Mouse (Mus musculus) left cerebral cortex, adult 11 months (tissue): ENCODE data around the gene Thap3.

Experiments
- DNase-seq: peaks from one replicate; pipeline ENCODE4 v3.0.0; 2022; ENCODE audit warnings: low spot score

The Thap3 gene

DNA sequence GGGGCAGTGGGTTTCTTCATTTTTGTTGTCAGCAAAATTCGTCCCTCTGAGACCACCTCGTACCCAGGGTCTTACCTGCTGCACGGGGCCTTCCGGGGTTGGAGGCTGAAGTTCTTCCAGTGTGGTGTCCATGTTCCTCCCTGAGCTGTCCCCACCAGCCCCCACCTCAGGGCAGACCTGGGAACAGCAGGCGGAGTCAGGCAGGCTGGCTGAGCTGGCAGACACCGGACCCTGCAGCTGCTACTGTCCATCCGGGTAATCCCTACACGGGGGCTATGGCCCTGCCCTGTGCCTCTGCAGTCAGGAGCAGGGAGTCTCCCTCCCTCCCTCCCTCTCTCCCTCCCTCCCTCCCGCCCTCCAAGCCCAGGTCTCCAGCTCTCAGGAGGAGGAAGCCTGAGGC lies 5.2 kb downstream of the Thap3 start:
- DNase-seq = no peak

DNA sequence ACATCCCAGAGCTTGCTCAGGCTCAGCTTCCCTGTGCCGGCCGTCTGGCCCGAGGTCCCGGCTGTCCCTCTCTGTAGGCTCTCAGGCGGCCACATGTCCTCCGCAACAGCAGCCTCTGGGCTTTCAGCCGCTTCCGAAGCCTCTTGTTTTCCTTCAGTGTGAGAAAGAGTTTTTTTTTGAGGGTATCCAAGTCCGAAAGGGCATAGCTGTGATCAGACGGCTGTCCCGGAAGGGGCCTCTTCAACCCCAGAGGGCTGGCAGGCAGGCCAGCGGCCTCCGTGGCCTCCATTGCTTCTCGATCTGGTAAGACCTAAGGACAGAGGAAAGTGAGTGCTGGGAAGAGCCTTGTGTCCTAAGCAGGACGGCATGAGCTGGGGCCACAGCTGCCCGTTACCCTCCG lies 5.8 kb downstream of the Thap3 start:
- no peak for DNase-seq

DNA sequence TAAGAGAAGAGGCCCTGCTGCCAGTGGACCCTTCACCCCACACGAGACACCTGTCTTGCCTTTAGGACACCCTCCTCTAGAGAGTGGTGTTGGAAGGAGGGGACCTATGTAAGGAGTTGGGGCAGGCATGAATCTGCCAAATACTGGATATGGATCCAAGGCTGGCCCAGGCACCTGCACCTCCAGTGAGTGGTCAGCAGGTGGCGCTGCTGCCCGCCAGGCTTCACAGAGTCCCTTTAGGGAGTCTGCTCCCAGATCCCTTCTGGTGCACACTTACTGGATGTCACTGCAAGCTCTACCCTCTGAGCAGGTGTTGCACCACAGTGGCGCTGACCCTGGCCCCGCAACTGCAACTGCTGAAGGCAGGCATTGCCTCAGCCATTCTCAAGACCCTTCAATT lies 7.4 kb downstream of the Thap3 start:
- DNase-seq = no peak

DNA sequence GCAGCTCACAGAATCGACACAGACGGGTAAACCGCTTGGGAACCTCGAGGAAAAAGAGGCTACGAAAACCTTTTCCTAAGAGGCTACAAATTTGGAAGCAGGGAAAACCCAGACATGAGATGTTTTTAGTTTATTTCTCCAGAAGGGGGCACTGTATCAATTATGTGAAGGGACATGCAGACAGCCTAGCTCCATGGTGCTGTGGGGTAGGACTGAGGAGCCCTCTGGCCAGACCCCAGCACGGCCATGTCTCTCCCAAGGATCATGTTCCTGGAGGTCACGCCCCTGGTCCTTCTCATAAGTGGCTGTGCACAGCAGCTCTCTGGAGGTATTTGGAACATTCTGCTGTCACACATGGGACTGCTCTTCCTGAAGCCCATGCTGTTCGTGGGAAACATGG lies 8.1 kb downstream of the Thap3 start:
- DNase-seq = no peak

DNA sequence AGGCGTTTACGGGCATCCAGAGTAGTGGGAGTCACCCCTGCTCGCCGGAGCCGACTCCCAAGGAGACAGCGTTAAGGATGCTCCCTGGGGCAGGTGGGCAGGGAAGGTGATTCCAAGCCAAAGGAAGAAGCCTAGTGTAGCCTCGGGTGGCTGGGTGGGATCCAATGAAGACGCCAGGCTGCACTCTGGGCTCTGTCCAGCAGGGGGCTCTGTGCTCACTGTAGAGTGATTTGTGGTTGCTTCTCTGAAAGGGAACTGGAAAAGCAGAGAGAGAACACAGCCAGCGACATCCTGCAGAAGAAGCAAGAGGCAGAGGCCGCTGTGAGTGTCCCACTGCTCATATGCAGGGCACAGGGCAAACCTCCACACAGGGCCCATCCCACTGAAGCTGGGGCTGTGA lies 11.0 kb downstream of the Thap3 start:
- DNase-seq = peak; percentile 77

DNA sequence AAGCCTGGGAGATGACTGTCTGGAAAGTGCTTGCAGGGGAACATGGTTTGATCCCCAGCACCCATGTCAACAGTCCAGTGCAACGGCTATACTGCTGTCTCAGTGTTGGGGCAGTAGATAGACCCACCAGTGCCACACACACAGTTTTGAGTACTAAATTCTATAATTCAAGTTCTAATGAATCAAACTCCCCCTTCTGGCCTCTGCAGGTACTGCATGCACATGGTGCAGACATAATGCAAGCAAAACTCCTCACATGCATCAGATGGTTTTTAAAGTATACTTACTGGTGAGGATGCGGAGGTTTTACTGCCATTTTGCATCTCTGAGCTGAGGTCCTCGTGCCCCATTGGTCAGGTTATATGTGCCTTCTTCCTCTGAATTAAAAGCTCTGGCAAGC lies 13.4 kb downstream of the Thap3 start:
- DNase-seq = no peak

DNA sequence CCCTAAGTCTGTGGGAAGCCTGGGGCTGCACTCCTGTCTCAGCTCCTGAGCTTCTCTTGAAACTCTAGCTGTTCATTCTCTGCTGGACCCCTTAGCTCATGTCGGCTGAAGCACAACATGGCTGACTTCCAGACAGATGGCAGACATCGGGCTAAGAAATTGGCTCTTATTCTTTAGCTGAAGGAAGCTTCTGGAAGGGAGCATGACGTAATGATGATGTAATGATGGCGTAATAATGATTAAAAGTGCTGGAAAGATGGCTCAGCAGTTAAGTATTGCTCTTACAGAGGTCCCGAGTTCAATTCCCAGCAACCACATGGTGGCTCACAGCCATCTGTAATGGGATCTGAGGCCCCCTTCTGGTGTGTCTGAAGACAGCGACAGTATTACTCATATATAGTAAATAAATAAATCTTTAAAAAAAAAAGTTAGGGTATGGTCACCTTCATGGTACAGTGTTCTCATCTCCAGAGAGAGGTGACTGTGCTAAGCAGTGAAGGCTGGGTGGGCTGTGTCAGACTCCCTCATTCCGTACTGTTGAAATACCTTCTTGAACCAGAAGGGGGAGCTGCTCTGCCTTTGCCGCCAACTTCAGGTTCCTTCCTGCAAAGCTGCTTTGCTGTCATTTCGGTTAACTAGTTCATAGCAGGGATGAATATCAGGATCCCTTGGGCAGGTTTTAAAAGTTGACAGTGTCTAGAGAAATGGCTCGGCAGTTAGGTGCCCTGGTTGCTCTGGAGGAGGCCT lies 16.4 kb downstream of the Thap3 start:
- no peak for DNase-seq

DNA sequence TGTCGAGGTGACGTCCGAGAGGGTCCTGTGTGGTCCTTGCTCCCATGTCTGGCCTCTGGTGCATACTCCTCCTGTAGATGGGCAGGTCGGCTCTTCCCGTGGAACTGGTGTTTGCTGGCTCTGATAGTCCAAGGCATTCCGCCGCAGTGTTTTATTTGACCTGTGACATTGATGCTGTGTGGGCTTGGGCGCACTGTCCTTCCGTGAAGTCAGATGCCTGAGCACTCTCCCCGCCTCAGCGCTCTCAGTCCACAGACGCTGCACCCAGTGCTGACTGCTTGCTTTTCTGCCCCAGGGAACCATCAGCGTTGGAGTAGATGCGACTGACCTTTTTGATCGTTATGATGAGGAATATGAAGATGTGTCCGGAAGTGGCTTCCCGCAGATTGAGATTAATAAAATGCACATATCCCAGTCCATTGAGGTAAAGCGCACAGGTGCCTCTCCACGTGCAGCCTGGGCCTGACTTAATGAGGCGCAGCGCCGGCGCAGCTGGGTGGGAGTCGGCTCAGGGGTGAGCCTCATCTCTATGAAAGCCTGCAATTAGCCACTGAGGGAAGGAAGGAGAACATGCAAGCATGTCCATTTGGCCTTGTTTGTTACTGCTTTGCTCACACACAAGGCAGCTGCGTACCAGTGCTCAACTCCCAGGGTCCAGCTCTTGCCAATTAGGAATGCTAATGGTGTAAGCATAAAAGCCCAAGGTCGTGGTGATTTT lies 20.4 kb downstream of the Thap3 start:
- no peak for DNase-seq

DNA sequence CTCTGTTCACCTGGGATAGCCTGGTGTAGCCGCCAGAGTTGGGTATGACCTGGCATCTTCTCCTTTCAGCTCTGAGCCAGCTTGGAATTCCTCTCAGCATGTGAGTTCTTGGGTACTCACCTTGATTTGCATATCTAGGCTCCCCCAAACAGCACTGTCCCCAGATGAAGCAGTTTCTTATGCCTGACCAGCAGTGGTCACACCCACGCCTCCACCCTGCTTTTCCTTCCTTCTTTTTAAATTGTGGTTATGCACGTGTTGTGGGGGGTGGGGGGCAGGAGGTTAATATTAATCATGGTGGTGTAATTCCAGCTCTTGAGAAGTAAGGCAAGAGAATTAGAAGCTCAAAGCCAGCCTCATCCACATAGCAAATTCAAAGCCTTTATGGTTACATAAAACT lies 26.0 kb downstream of the Thap3 start:
- no peak for DNase-seq

DNA sequence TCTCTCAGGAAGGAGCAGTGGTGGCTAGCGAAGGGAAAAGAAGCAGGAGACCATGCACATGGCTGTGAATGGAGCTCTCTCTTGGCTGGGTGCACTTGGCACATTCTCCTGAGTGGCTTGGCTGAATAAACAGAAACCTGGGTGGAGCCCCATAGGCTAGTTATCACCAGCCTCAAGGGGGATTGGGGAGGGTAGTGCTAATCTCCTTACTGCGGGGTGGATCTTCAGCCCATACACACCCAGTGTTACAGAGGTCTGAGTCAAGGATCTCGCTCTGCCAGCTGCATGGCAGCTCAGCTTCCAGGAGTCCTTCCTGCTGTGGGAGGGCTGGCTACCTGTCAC lies 28.3 kb downstream of the Thap3 start:
- DNase-seq = no peak

DNA sequence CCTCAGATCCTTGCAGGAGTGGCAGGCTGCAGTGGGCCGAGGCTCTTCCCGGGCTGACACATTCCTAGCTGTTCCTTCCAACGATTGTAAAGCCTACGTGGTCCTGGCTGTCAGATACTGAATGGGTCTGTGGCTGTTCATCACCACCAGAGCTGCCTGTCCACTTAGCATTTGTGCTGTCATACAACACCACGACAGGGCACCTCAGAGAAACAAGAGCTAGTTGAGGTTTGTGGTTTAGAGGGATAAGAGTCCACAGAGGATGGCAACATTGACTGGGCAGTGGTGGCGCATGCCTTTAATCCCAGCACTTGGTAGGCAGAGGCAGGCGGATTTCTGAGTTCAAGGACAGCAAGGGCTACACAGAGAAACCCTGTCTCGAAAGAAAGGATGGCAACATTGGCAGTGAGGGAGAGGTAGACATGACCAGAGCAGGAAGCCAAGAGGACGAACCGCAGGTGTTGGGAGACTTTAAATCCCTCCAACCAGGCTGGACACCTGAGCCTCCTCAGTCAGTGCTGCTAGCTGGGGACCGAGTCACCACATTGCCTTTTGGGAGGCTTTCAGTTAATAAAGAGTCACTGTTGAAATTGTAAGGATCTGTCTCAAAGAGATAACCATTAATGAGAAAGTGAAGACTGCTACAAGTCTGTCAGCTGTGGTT lies 28.8 kb downstream of the Thap3 start:
- DNase-seq = no peak

DNA sequence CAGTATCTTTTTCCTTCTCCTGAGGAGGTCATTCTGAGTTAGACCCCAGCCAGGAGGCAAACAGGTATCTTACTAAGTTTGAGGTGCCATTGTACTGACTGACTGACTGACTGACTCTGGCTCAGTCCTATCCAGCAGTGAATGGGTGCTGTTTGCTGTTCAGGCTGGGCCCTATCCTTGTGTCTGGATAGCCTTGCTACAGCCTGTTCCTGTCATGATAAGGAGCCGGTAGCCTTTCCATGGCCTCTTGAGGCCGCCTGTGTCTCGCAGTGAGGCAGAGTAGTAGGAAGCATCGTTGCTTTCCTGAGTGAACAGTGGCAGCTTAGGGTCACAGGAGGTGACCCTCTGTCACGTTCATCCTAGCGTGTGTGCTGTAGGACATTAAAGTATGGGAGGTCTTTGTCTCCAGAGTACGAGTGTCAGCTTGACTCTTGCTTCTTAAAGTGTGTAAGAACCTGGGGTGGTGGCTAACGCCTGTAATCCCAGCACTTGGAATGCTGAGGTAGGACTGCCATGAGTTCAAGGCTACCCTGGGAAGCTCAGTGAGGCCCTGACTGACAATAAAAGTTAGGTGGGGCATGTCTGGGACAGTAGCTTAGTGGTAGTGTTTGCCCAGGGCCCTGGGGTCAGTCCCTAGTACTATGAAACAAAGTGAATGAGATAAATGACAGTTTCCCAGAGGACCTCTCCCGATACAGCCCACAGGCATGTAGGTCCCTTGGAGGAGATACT lies 31.0 kb downstream of the Thap3 start:
- no peak for DNase-seq

DNA sequence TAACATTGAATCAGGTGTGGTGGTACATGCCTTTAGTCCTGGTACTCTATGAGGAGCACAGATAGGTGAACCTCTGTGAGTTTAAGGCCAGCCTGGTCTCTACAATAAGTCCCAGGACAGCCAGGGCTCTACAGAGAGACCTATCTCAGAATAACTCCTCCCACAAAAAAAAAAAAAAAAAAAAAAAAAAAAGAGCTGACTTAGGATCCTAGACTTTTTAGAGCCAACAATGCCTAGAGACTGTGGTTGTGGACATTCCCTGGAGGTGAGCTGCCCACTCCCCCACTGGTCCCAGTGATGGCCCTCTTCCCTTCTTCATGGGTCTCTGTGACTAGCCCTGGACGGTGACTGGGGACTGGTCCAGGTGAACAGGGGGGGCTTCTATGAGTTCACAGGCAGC lies 33.0 kb downstream of the Thap3 start:
- DNase-seq = no peak

DNA sequence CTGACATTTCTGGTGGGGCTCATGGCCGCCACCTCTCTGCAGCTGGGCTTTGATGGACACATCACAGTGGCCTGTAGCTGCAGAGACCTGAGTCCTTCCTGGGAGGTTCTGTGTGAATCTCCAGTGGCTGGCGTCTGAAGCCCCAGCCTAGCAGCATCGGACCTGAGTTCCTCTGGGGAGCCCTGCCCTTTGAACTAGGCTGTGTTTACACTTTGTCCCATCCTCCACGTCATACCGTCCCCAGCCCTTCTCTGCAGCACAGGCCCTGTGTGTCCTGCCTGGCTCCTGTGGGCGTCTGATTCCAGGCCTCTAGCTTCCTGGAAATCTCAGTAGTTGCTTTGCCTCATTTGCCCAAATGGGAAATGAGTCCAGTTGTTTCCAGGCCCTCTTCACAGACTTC lies 35.6 kb downstream of the Thap3 start:
- DNase-seq = no peak

DNA sequence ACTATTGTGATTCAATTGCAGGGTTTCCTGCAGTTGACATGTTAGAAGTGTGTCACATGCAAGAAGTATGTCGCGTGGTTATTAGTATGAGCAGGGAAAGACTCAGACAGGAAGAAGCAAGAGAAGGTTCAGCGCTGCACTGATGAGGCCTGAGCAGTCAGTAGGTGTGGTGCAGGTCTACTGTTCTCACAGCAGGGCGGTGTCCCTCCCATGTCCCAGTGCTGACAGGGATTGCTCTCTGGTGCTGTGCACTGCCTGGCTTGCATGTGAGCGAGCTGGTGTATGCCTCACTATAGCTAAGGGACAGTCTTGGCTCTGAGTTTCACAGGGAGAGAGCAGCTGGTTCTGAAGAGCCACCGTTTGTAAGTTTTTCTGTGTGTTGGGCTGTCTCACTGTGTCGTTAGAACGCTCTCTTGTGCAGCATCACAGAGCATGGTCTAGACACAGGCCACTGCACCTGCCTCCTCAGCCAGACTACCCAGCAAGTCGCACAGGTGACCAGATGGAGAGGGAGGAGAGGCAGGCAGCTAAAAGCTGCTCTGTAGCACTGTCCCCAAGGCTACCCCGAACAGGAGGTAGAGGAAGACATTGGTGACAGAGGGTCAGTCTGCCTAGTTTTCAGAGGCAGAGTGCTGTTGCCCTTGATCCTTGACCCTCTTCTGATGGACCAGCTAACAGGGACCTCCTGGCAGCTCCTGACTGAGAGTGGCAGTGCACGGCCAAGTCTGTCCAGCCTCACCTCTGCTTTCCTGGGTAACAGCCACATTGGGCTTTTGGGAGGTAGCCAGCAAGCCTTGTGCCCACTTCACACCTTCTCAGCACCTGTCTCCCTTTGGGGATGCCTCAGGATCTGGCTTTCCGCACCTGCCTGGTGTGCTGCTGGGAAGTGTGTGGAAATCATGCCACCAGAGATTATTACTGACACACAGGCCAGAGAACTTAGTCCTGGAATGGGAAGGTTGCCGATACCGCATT lies 40.0 kb downstream of the Thap3 start:
- no peak for DNase-seq

DNA sequence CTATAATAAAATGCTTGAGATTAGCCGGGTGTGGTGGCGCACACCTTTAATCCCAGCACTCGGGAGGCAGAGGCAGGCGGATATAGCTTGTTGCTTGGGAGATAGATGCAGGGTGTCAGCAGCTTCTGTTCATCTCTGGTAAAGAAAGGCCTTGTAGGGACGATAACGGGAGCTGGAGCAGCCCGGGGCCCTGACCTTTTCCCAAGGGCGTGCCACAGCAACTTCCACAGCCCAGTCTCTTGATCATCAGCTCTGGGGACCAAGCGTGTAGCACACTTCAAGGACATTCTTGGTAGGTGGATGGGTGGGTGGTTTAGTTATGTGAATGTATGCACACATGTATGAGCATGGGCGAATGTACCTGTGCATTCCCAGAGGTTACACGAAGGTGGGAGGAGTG lies 42.6 kb downstream of the Thap3 start:
- no peak for DNase-seq

DNA sequence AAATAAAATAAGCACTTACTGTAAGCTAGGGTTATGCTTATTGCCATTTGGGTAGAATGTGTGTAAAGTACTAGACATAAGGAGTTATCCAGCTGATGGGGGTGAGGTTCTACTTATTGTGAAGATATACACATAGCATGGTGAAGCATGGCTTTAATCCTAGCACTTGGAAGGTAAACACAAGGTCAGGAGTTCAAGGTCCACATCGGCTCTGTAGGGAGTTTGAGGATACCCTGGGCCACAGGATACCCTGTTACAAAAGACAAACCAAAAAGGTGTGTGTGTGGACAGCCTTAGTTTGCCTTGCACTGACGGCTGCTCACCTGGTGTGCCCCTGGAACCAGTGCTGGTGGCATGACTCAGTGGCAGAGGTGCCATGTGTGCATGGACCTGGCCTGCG lies 50.7 kb downstream of the Thap3 start:
- DNase-seq = no peak

DNA sequence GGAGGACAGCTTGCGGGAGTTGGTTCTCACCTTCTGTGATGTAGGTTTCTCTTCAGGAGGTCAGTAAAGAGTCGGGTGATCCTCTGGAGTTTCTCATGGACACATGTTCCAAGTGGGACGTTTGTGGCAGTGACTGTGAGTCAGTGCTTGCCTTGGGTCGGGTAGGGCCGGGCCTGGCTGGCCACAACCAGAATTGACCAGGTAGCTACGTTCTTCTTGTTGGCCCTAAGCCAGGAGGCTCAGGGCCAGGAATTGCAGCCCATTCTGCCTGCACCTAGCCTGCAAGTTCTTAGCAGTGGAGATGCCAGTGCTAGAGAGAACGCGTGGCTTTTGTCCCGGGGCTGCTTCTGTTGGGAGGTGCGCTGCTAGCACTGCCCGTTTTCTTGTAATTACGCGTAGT lies 51.4 kb downstream of the Thap3 start:
- no peak for DNase-seq

DNA sequence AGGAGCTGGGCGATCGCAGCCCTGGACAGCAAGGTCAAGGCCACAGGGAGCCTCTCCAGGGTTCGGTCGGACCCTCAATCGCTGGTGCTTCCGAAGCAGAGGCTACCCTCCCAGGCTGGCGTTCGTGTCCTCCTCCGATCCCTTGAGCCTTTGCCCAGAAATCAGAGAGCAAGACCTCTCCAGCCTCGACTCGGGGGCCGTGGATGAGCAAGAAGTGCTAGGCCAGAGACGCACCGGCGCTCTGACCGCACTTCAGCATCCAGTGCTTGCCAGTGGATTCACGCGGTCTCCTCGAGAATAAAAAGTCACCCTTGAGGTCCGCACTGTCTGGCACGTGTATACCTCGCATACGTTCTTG lies 54.6 kb downstream of the Thap3 start:
- DNase-seq = no peak

DNA sequence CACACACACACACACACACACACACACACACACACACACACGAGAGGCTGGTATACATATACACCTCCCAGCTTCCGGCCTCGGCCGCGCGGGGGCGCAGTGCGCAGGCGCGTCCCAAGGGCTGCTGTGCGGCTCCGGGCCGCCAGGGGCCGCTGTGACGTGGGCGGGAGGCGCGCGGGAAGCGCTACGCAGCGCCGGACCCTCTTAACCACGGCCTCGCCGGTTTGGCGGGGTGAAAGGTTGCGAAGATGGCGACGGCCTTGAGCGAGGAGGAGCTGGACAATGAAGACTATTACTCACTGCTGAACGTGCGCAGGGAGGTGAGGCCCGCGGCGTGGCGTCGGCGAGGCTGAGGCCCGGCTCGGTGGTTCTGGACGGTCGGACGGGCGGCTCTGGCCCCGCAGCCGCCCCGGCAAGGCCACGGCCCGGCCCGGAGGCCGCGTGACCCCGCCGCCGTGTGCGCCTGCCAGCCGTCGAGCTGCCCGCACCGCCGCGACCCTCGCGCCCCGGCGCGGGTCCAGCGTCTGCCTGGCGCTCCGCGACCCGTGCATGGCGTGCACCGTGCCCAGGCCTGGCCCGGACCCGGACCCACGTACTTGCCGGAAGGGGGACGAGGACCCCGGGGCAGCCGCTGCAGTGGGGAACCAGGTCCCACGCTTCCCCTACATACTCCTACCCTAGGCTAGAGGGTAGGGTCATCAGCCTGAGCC lies 55.1 kb downstream of the Thap3 start, which contains the start of gene Dnajc11:
TSS of gene Dnajc11 (plus strand) at position 187 of the 710 bp plus-strand sequence.
- DNase-seq = peak; percentile 85
